Mouse (Mus musculus) frontal cortex, postnatal 36 days (tissue): ENCODE results near the gene Tmeff1.
"Not testable (repeated sequence)": the region's sequence is repeated elsewhere in the genome, so short reads cannot be mapped to it uniquely, and the experiment has no call there.

Source experiments
- DNase-seq, 2 experiments: peaks; one replicate each; pipeline ENCODE4 v3.0.0; 2022; ENCODE audit warnings: low spot score in 2 of 2

The Tmeff1 gene

DNA sequence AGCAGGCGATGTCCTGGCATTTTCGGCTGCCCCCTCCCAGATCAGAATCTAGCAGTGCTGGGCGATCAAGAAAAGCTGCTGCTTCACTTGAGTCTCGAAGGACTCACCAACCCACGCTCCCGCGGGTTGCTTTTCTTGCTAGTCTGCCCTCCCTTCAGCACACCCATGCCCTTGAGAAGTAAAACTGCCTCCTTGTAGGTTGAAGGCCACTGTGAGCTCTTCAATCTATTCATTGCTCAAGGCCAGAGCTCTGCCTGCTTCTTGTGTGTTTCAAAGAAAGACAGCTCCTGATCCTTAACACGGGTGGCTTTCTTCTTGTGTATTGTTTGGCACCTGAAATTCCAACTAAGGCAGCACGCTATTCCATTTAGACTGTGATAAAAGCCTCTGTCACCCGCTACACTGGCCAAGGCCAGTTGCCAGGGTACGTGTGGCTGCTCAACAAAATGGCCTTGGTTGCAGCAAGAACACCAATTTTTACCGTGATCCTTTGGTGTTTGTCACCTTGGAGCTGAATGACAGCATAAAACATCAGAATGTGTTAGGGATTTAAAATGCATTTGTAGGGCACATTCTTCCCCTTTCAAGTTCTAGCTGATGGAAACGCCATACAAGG lies 91.7 kb downstream of the Tmeff1 start:
- DNase-seq: no peak

DNA sequence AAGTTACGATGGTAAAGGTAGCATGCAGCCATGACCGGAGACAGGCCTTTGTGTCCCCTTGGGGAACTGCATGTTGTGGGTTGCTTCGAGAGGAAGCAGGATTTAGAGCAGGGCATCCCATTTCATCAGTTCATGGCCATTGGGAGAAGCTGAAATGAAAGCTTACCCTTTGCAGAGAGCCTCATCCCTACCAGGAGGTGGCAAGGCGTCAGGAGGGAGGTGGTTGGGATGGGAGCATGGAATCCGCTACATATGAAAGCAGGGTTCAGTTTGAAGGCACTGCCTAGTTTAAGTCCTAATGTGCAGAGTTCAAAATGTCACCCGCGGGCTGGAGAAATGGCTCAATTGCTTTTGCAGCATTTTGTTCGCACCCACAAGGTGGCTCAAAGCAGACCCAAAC lies 92.3 kb downstream of the Tmeff1 start:
- DNase-seq: no peak

DNA sequence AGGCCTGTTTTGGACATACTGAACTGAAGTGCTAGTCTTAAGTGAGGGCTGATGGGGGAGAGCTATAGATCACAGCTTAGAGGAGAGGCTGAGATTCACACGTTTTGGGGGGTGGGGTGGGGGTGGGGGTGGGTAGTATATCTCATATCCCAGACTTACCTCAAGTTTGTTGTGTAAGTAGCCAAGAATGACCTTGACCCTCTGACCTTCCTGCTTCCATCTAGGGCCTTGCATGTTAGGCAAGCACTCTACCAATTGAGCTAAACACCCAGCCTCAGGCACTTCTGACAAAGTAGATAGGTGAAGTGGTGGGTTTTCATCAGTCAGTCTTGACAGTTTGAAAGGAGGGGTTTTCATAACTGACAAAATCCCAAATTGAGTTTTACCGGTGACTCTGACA lies 92.8 kb downstream of the Tmeff1 start:
- no peak for DNase-seq

DNA sequence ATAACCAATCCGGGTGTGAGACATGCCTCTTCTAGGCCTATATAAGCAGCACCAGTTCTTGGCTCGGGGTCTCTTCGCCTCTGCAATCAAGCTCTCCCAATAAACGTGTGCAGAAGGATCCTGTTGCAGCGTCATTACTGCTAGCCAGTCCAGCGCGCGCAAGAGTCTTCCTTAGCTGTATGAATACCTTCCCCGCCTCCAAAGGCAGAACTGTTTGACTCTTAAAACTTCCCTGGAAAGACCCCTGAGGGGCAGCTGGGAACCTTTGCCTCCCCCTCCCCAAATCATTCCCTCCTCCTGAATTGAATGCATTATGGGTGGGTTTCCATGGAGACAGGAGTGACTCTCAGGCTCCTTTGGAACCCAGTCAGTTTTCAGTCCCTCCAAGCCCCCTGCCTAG lies 93.8 kb downstream of the Tmeff1 start:
- DNase-seq: no peak

DNA sequence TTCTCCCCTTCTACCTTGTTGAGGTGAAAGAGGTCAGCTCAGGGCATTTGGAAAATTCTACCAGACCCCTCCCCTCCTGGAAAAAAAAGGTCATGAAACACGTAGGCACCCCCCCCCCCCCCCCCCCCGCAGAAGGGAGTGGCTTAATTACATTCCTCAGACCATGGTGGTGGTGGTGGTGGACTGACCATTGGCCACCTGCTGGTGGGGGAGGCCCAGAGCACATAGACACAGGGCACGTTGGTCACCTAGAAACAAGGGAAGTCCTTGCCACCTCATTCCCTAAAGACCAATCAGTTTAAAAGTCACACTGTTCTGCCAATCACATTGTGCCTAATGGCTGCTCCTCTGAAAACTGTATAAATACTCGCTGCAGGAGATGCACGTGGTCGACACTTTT lies 94.8 kb downstream of the Tmeff1 start:
- DNase-seq: not testable (repeated sequence)

DNA sequence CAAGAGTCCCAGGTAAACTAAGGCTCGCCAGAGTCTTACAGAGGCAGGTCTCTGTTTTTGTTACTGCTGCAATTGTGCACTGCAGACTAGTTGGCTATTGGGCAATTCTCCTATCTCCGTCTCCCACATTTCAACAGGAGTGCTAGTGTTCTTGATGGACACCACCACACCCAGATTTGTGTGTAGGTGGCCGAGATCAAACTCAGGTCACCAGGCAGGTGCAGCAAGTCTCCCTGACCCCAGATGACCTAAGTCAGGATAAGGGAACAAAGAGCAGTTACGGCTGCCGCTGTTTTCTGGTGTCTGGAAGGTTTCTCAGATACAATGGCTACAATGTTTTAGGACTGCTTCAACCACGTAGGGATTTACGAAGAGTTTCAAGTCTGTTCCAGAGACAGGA lies 95.2 kb downstream of the Tmeff1 start:
- no peak for DNase-seq

DNA sequence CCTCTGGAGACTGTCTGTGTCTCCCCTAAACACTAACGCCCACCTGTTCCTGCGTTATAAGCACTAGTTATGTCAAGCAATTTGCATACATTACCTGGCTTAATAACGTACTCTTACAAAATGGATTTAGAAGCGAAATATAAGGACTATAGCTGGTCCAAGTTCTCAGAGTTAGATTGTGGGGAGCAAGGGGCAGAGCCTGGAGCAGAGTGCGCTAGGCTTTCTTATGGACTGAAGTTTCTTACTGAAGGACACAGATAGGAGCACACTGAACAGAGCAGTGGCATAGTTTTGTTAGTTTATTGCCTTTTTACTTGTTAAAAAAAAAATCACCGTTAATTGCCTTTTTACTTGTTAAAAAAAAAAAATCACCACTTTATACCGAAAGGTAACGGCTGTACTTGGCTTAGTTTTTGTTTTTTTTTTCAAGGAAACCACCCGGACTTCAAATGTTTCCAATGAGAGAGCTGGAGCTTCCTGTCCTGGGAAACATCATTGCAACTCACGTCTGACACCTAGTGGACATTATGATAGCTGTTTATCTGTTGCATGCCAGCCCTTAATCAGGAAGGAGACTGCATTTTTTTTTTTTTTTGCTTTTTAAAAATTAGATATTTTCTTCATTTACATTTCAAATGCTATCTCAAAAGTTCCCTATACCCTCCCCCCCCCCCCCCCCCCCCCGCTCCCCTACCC lies 95.8 kb downstream of the Tmeff1 start:
- no peak for DNase-seq

DNA sequence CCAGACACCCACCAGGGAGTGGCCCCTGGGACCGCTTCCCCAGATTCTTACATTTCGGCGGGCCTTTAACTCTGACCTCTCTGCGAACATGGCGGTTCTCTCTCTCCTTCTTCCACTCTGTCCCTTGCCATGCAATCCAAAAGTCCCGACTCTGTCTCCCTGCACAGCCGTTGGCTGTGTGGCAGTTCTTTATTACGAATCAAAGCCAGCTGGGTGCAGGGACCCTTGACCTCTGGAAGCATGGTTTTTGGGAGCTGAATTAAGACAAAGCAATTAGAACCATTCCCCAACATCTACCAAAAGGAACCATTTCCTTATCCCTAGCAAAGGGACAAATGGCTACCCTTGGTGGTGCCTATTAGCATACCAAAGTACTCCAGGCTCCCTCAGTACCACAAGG lies 98.2 kb downstream of the Tmeff1 start:
- DNase-seq: no peak

DNA sequence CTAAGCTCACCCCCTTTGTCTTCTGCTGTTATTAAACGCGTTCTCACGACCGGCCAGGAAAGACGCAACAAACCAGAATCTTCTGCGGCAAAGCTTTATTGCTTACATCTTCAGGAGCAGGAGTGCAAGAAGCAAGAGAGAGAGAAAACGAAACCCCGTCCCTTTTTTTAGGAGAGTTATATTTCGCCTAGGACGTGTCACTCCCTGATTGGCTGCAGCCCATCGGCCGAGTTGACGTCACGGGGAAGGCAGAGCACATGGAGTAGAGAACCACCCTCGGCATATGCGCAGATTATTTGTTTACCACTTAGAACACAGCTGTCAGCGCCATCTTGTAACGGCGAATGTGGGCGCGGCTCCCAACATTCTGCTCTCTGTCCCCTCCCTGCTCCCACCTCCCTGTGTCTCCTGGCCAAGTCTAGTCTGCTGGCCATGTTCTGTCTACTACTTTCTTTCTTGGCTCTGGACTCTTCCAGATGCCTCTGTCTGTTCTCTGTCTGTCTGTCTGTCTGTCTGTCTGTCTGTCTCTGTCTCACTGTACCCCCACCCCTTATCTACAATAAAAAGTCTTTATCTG lies 98.7 kb downstream of the Tmeff1 start:
- DNase-seq: not testable (repeated sequence)

DNA sequence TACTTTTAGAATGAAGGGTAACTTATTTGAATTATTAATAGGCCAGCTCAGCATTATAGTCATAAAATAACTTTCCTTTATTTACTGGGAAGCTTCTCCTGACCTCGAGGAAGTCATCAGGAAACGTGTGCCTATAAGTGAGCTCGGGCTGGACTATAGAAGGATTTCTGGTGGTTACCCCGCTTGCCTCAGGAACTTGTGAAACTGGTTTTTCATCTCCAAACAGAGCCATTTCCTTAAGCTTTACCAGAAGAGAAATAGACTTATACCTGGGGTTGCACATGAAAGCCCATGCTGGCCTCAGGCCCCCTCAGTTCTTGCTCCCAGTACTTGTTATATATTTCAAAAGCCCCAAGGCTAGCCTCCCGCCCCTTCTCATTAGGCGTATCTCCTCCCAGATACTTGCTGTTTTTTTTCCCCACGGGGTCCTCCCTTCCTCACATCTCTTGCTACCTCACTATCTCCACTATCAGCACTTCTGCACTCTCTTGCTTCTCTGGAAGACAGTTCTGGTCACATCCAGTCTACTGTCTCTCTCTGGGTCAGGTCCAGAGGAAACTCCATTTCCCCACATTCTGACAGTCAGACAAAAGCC lies 99.7 kb downstream of the Tmeff1 start:
- no peak for DNase-seq

DNA sequence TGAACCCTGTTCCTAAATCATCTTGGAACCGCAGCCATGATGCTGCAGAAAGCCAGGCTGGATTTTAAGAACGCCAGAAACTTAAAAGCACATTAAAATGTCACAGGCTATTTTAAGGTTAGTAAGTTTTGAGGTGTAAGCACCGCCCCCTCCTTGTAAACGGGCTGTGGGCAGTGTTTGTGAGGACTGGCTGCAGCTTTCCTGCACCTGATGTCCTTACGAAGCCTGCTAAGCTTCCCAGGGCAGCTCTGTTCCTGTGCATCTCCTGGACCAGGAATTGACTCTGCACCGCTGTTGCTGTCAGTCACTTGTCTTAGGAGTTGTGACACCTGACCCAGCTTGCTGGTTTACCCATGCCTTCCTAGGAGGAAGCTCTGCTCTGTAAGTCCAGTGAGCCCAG lies 103.2 kb downstream of the Tmeff1 start:
- no peak for DNase-seq

DNA sequence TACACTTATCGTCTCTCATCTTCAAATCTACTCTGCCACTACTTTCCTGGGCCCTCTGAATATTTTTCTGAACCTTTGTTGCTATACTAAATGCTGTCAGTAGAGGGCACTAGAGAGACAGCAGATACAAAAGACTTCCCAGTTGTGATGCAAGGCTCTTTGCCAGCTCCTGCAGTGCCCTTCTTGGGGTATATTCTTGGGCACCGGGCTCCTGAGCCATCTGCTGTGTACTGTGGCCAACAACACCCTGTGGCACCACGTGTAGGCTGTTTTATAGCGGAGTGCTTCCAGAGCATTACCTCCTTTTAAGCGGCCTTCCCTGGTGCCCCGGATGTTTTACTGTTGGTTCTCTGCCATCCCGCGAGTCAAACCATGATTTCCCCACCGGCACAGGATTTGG lies 105.7 kb downstream of the Tmeff1 start:
- peak; percentile 53 to 76 for DNase-seq

DNA sequence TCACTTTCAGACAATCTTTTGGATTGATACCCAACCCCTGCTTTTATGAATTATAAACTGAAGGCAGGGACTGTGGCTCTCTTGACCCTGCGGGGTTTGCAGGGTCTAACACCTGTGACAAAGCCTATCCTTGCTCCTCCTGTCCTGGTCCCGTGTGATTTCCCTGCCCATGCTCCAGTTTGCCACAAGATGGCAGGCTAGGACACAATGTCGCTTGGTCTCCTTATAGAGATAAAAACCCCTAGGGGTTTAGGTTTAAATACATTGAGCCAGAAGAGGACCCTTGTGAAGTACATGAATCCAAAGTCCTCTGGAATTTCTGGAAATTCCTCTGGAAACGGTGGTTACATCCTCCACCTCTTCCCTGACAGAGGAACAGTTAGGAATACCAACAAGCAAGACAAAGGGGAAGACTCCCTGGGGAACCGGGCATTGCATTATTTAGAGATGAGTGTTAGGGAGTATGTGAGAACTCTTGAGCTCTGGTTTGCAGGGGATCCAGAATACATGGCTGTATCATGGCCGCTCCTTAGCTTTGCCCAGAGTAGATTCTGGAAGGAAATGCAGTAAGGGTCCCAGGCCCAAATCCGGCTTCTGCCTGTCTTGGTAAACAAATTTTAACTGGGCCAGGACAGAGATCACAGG lies 106.9 kb downstream of the Tmeff1 start:
- DNase-seq: peak; percentile 54 to 71

DNA sequence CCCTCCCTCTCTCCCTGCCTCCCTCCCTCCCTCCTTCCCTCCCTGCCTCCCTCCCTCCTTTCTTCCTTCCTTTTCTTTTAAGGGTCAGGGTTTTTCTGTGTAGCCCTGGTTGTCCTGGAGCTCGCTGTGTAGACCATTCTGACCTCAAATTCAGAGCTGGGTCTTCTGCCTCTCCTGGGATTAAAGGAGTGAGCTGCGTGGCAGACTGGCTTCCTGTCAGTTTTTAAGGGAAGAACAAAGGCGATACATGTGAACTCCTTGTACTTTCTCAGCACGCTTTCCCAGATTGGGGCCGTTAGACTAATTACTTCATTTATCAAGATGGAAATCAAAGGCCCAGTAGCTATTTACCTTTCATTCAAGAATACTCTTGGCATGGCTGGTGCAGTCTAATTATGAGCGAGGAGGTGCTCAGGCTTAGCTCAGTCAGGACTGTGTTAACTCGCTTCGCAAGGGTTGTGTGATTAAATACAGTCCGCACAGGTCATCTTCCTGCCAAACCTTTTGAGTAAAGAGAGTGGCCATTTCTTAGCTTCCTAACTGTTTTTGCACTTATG lies 107.8 kb downstream of the Tmeff1 start:
- no peak for DNase-seq

DNA sequence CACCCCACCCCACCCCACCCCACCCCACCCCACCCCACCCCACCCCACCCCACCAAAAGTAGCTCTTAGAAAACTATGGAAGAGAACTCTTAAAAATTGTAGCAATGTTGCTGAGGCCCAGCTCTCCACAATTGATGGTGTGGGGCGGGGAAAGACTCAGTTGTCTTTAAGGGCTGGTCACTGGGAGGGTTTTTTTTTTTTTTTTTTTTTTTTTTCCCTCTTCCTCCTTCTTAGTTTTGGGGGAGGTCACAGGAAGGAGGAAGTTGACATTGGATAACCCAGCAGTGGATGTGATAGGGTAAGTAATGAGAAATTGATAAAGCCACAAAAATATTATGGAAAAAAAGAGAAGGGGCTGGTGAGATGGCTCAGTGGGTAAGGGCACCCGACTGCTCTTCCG lies 111.7 kb downstream of the Tmeff1 start:
- DNase-seq: no peak

DNA sequence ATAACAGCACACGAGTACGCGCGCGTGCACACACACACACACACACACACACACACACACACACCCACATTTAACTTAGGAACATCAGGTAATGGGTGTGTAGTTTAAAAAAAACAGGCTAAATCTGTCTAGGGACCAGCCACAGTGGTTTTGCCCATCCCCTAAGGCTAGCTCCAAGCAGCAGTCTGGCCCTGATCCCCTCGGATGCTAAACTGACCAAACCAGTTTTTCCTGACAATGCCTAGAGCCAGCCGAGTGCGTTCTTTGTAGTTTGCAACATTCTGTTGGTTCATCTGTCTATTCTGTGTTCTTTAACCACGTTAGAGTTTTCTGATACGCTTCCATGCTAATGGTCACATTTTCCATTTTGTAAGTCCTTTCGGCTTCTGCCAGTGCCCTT lies 112.3 kb downstream of the Tmeff1 start:
- DNase-seq: no peak
